Mouse (Mus musculus) heart, postnatal 36 days (tissue): ENCODE results near the gene Eapp. TPM values are rescaled to one million over a fixed set of nuclear protein-coding genes. Genes with fewer than 3 reads are reported as not detected.
"Not testable (repeated sequence)": the region's sequence is repeated elsewhere in the genome, so short reads cannot be mapped to it uniquely, and the experiment has no call there.

ENCODE experiments used
- DNase-seq, 2 experiments: peaks; one replicate each; pipeline ENCODE4 v3.0.0; 2021 to 2022
- intact Hi-C: fragments of 180-260 bp; cut with DNase I; formaldehyde crosslinking; loops from one replicate; pipeline ENCODE4 v1.15.1; 2025
- total RNA-seq, 2 experiments: library from RNA; stranded (reverse); gene quantifications; 2 replicates each; pipeline ENCODE4 v1.2.3; 2021

Gene Eapp
- total RNA-seq, 2 experiments from 2014 or later: 29.2 to 29.4 TPM

- intact Hi-C loops: loop anchor here (1.0 to 10.0 kb wide), 2 partner anchors 39 to 610 kb away; partner anchors contain the start of genes Ppp2r3c and Sptssa
- no peak for DNase-seq
Observed at GRCm38 (mm10) chr12:54694847-54695510, 718 bp downstream of the Eapp start.

- intact Hi-C loops: no loop called here
- no peak for DNase-seq
Observed at GRCm38 (mm10) chr12:54689082-54689481, 6.6 kb downstream of the Eapp start.

GRCm38 (mm10) chr12:54683182-54683581 lies 12.5 kb downstream of the Eapp start:
- intact Hi-C loops: no loop called here
- DNase-seq: no peak

GRCm38 (mm10) chr12:54676709-54677108 lies 19.0 kb downstream of the Eapp start:
- intact Hi-C loops: no loop called here
- DNase-seq: no peak

- no peak for DNase-seq
- intact Hi-C loops: no loop called here
Observed at GRCm38 (mm10) chr12:54675396-54675795, 20.3 kb downstream of the Eapp start.

- intact Hi-C loops: no loop called here
- no peak for DNase-seq
Observed at GRCm38 (mm10) chr12:54671262-54671661, 24.4 kb downstream of the Eapp start.

- intact Hi-C loops: no loop called here
- DNase-seq: no peak
Observed at GRCm38 (mm10) chr12:54668141-54668540, 27.6 kb downstream of the Eapp start.

- no peak for DNase-seq
- intact Hi-C loops: no loop called here
Observed at GRCm38 (mm10) chr12:54665526-54665925, 30.2 kb downstream of the Eapp start.

GRCm38 (mm10) chr12:54661470-54661869 lies 34.2 kb downstream of the Eapp start:
- DNase-seq, intact Hi-C loops: not testable (repeated sequence)

GRCm38 (mm10) chr12:54659901-54660300 lies 35.8 kb downstream of the Eapp start:
- DNase-seq: no peak
- intact Hi-C loops: no loop called here

GRCm38 (mm10) chr12:54658425-54659092 lies 37.1 kb downstream of the Eapp start:
- DNase-seq: no peak
- intact Hi-C loops: no loop called here

GRCm38 (mm10) chr12:54657951-54658350 lies 37.7 kb downstream of the Eapp start:
- intact Hi-C loops: no loop called here
- no peak for DNase-seq

- DNase-seq: no peak
- intact Hi-C loops: no loop called here
Observed at GRCm38 (mm10) chr12:54657226-54657625, 38.5 kb downstream of the Eapp start.

- intact Hi-C loops: loop anchor here (1.0 kb wide), 1 partner anchor 39 kb away; the partner anchor contains the start of gene Eapp
- DNase-seq: peak; percentile 94 to 95
Observed at GRCm38 (mm10) chr12:54656396-54657171, 39.1 kb downstream of the Eapp start, which contains the start of gene Sptssa. Gene Sptssa (minus strand): TSS chr12:54656573.

GRCm38 (mm10) chr12:54656039-54656395 lies 39.7 kb downstream of the Eapp start:
- DNase-seq: no peak
- intact Hi-C loops: loop anchor here (1.0 kb wide), 1 partner anchor 39 kb away; the partner anchor contains the start of gene Eapp

- no peak for DNase-seq
- intact Hi-C loops: loop anchor here (1.0 kb wide), 1 partner anchor 40 kb away; the partner anchor contains the start of gene Eapp
Observed at GRCm38 (mm10) chr12:54655292-54656038, 40.2 kb downstream of the Eapp start.

- intact Hi-C loops: no loop called here
- DNase-seq: no peak
Observed at GRCm38 (mm10) chr12:54654741-54655140, 41.0 kb downstream of the Eapp start.

- DNase-seq: no peak
- intact Hi-C loops: no loop called here
Observed at GRCm38 (mm10) chr12:54654141-54654540, 41.6 kb downstream of the Eapp start.

GRCm38 (mm10) chr12:54652346-54652745 lies 43.4 kb downstream of the Eapp start:
- no peak for DNase-seq
- intact Hi-C loops: no loop called here

- intact Hi-C loops: no loop called here
- no peak for DNase-seq
Observed at GRCm38 (mm10) chr12:54651820-54652219, 43.9 kb downstream of the Eapp start.
